Mouse (Mus musculus) bone marrow, adult 2 months (tissue): ENCODE measurements around the gene Alg2.

Experiments
- CTCF ChIP-seq: fragments of 200-500 bp; IDR thresholded peaks from 2 replicates; pipeline ENCODE4 v1.5.1; 2011; ENCODE audit warnings: low read length, control low read depth; ENCODE audit not compliant: control insufficient read depth, insufficient read depth
- POLR2A ChIP-seq: fragments of 200-500 bp; IDR thresholded peaks from 2 replicates; pipeline ENCODE4 v1.6.1; 2011; ENCODE audit warnings: low read depth, mild to moderate bottlenecking, control low read depth, low read length, borderline replicate concordance; ENCODE audit not compliant: control insufficient read depth

DNA sequence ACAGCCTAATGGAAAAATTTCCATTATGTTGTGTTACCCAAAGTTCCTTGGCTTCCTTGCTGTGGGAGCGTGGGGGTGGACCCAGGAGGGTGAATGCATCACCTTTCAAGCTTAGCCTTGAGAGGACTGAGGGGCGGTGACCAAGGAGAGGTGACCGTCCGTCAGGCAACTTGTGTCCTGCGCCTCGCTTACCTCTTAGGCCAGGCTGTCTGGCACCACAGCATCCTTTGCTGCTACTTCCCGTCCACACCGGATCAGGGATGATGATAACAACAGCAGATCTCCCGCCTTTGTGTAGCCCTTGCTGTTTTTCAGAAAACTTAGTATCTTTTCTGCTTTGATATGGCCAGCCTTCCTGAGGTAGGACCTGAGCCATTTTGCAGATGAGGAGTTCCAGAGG is 6.4 kb upstream of the Alg2 start:
- TF ChIP-seq CTCF: no peak
- no peak for TF ChIP-seq POLR2A
